Mouse (Mus musculus) right cerebral cortex, postnatal 10 days (tissue): ENCODE measurements around the gene Cysrt1.

Source experiments
- DNase-seq, 2 experiments: peaks; one replicate each; pipeline ENCODE4 v3.0.0; 2021; ENCODE audit warnings: low spot score in 2 of 2

Gene Cysrt1

DNA sequence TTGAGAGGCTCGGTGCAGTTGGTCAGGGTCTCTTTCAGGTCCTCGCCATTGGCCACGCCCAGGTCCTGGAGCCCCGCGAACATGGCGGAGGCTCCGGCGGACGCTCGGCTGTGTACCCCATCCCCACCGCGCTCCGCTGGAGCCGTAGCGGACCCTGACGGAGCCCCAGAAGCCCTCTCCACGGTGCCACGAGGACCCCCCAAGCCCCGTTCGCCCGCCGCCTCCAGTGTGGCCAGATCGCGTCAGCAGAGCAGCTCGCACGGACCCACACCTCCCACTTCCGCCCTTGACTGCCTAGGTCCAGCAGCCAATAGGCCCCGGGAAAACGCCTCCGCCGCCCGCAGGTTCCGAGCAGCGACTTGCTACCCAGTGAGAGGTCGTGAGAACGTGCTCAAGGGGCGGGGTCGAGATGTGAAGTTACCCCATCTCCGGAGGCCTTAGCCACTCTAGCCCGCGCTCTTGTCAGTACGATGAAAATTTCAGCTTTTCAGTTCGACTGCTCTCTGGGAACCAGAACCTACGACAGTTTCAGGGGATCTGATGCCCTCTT is 31.1 kb downstream of the Cysrt1 start, which contains the start of gene Nelfb:
Nelfb (minus strand) TSS at position 369 of the 550 bp plus-strand sequence.
- DNase-seq: peak; percentile 90 to 91

- DNase-seq: peak in 1 of 2 experiments; percentile 23
These were observed 31.6 kb downstream of the Cysrt1 start for GRCm38 (mm10) chr2:25210686-25211085.

DNA sequence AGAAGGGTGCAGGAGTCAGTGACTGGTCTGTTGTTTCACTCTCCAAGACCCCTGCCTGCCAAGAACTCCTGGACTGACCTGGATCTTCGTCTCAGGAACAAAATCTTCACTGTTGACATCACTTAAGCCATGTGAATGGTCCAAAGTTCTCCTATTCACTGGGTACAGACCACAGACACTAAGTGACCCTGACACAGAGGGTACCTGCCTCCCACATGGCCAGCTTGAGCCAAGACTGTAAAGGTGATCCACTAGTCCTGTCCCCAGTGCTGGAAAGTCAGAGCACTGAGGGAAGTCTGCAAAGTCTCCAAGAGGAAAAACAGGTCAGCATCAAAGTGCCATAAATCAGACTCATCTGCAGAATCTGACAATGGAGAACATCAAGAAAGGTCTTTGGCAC is 34.7 kb downstream of the Cysrt1 start:
- DNase-seq: peak in 1 of 2 experiments; percentile 15

- peak in 1 of 2 experiments; percentile 41 for DNase-seq
These were observed 38.5 kb downstream of the Cysrt1 start for GRCm38 (mm10) chr2:25203631-25204214.

DNA sequence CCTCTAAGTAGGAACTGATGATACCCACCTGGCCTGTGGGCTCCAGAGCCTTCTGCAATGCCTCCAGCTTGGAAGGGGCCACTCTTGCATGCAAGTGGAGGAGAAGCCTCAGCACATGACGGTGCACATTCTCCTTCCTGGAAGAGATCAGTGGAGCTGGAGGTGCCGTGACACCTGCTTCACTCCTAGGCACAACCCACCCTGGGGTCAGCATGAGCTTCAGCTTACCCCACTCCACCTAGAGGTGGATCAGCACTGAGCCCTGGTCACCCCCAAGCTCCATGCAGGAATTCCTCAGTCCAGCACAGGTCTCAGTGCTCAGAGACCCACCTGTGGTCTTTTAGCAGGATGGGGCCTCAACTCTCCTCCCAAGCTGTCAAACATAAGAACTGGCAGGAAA is 41.6 kb downstream of the Cysrt1 start:
- DNase-seq: peak in 1 of 2 experiments; percentile 22

GRCm38 (mm10) chr2:25197946-25198345 is 44.3 kb downstream of the Cysrt1 start:
- DNase-seq: no peak

- DNase-seq: no peak
These were observed 45.1 kb downstream of the Cysrt1 start for GRCm38 (mm10) chr2:25197191-25197590.

DNA sequence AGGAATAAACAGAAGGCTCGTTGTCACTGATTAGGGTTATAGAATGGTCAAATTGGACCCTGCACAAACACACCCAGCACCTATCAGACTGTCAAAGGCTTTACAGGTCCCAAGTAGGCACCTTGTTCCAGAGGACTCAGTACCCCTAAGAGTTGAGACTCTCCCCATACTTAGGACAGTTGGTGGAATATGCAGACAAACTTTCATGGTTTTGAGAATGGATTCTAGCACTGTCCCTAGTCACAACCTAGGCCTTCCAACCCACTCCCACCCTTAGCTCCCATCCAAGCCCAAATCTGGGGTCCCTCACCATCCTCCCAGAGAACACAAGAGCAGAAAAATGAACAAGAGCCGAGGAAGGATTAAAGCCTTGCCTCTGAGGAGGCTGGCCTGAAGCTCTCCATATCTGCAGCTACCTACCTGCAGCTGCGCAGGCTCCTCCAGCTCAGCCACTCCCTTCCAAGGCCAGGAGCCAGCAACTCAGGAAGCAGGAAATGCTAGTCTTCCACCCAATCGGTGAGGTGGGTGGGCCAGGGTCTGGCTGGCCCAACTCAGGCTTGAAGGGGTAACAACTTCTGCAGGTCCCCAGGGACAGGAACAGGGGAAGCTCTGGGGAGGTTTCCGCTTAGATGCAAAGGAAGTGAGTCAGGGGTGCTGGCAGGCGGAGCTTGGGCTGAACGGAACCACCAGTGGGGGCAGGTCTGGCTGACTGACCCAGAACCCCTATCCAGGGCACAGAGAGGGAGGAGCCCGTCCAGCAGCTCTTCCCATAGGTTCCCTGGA is 45.9 kb downstream of the Cysrt1 start, which contains the start of gene Tor4a:
Tor4a (minus strand) TSS at position 715 of the 783 bp plus-strand sequence.
- peak in 1 of 2 experiments; percentile 55 for DNase-seq

- peak in 1 of 2 experiments; percentile 53 for DNase-seq
These were observed 46.8 kb downstream of the Cysrt1 start for GRCm38 (mm10) chr2:25195211-25196156.

- peak in 1 of 2 experiments; percentile 46 for DNase-seq
These were observed 47.6 kb downstream of the Cysrt1 start for GRCm38 (mm10) chr2:25194486-25195171.

DNA sequence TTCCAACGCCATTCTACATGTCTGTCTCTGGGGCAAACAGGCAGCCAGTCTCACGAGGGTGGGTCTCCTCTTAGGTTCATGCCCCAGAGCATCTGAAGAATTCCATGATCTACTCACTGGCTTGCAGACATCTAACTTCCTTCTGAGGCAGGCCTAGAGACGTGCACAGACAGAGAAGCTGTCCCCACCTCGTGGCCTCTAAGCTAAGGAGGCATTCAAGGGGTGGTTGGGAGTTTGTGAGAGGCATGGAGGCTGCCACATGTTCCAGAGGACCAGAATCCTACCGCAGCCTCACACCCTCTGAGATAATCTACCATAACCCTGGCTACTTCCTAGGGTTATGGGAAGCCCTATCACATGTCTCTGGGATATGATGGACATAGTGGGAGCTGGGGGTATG is 48.2 kb downstream of the Cysrt1 start:
- DNase-seq: no peak

GRCm38 (mm10) chr2:25193330-25193770 is 48.9 kb downstream of the Cysrt1 start:
- DNase-seq: peak; percentile 84 to 86
